Mouse (Mus musculus) lung, postnatal 25 days (tissue): ENCODE data around the gene Nin.
A peak's percentile ranks its signal among the peaks of the same experiment; 100 is the strongest.

Experiments used
- DNase-seq: peaks from one replicate; pipeline ENCODE4 v3.0.0; 2022; ENCODE audit warnings: low spot score

The Nin gene

GRCm38 (mm10) chr12:70119552-70119951 lies 6.0 kb upstream of the Nin start:
- no peak for DNase-seq

GRCm38 (mm10) chr12:70118721-70119345 lies 5.3 kb upstream of the Nin start:
- DNase-seq: no peak

GRCm38 (mm10) chr12:70117146-70117545 lies 3.6 kb upstream of the Nin start:
- DNase-seq: no peak

GRCm38 (mm10) chr12:70112090-70112383 lies 1.5 kb downstream of the Nin start:
- DNase-seq: no peak

- peak; percentile 76 for DNase-seq
Measured at GRCm38 (mm10) chr12:70111367-70112089, 2.0 kb downstream of the Nin start.

- peak; percentile 29 for DNase-seq
Measured at GRCm38 (mm10) chr12:70111117-70111366, 2.5 kb downstream of the Nin start.

GRCm38 (mm10) chr12:70110375-70111116 lies 3.0 kb downstream of the Nin start:
- no peak for DNase-seq

GRCm38 (mm10) chr12:70109921-70110320 lies 3.6 kb downstream of the Nin start:
- peak; percentile 37 for DNase-seq

GRCm38 (mm10) chr12:70108104-70108503 lies 5.4 kb downstream of the Nin start:
- no peak for DNase-seq

- no peak for DNase-seq
Measured at GRCm38 (mm10) chr12:70106508-70106907, 7.0 kb downstream of the Nin start.

GRCm38 (mm10) chr12:70105885-70106284 lies 7.6 kb downstream of the Nin start:
- DNase-seq: no peak

- no peak for DNase-seq
Measured at GRCm38 (mm10) chr12:70104776-70105420, 8.6 kb downstream of the Nin start.

GRCm38 (mm10) chr12:70104199-70104598 lies 9.3 kb downstream of the Nin start:
- no peak for DNase-seq

GRCm38 (mm10) chr12:70103257-70103656 lies 10.3 kb downstream of the Nin start:
- no peak for DNase-seq

- peak; percentile 78 for DNase-seq
Measured at GRCm38 (mm10) chr12:70102426-70102825, 11.1 kb downstream of the Nin start.

- DNase-seq: no peak
Measured at GRCm38 (mm10) chr12:70101823-70102222, 11.7 kb downstream of the Nin start.

GRCm38 (mm10) chr12:70097901-70098300 lies 15.6 kb downstream of the Nin start:
- no peak for DNase-seq

GRCm38 (mm10) chr12:70097316-70097715 lies 16.2 kb downstream of the Nin start:
- no peak for DNase-seq

- no peak for DNase-seq
Measured at GRCm38 (mm10) chr12:70093266-70093893, 20.1 kb downstream of the Nin start.

GRCm38 (mm10) chr12:70088297-70088696 lies 25.2 kb downstream of the Nin start:
- no peak for DNase-seq

- no peak for DNase-seq
Measured at GRCm38 (mm10) chr12:70085351-70085750, 28.2 kb downstream of the Nin start.

- no peak for DNase-seq
Measured at GRCm38 (mm10) chr12:70084198-70084597, 29.3 kb downstream of the Nin start.

GRCm38 (mm10) chr12:70083737-70084136 lies 29.8 kb downstream of the Nin start:
- no peak for DNase-seq
